Mouse (Mus musculus) kidney, embryonic 16.5 days (tissue): Measurements from ENCODE around the gene Crtc3. TPM values are rescaled to one million over a fixed set of nuclear protein-coding genes. Genes with fewer than 3 reads are reported as not detected.

Experiments used
- ATAC-seq: fragments of 200-750 bp; cut with Nextera tagmentation; 2 replicates; pipeline ENCODE4 v1.8.0; 2017; ENCODE audit warnings: moderate TSS enrichment; ENCODE audit not compliant: low FRiP score, low TSS enrichment
- H3K27ac ChIP-seq: fragments of 300-500 bp; sonication (generic); 2 replicates; pipeline ENCODE4 v1.5.1; 2014; ENCODE audit warnings: low read length
- H3K27me3 ChIP-seq: fragments of 300-500 bp; sonication (generic); 2 replicates; pipeline ENCODE4 v1.6.1; 2014; ENCODE audit warnings: low read length, control low read depth, mixed read lengths; ENCODE audit not compliant: insufficient read depth
- H3K36me3 ChIP-seq: fragments of 300-500 bp; sonication (generic); 2 replicates; pipeline ENCODE4 v1.6.1; 2014; ENCODE audit warnings: low read length, control low read depth, mixed read lengths; ENCODE audit not compliant: insufficient read depth
- H3K4me1 ChIP-seq: fragments of 300-500 bp; sonication (generic); 2 replicates; pipeline ENCODE4 v1.6.1; 2014; ENCODE audit warnings: low read length, control low read depth, mixed read lengths; ENCODE audit not compliant: insufficient read depth
- H3K4me2 ChIP-seq: fragments of 300-500 bp; sonication (generic); replicated peaks from 2 replicates; pipeline ENCODE4 v1.6.1; 2014; ENCODE audit warnings: low read depth, low read length
- H3K4me3 ChIP-seq: fragments of 300-500 bp; sonication (generic); 2 replicates; pipeline ENCODE4 v1.5.1; 2014; ENCODE audit warnings: mild to moderate bottlenecking, low read length
- H3K9ac ChIP-seq: fragments of 300-500 bp; sonication (generic); replicated peaks from 2 replicates; pipeline ENCODE4 v1.6.1; 2014; ENCODE audit warnings: low read length
- H3K9me3 ChIP-seq: fragments of 300-500 bp; sonication (generic); 2 replicates; pipeline ENCODE4 v1.6.1; 2016; ENCODE audit warnings: low read length, control low read depth
- WGBS: fragments of 180-500 bp; shearing (Covaris S2); extraction: QIAGEN DNeasy Blood & Tissue Kit; methylation state at CpG from one replicate; pipeline ENCODE4 v1.1.7; 2014; 5-methylcytosine and 5-hydroxymethylcytosine counted together
- polyA plus RNA-seq: library from polyadenylated mRNA; unstranded; fragments of >200 nt; fragmentation: Nextera tagmentation; extraction: Ambion mirVana; gene quantifications from 2 replicates; pipeline ENCODE4 v1.2.1, GENCODE M21; 2015

Crtc3 gene
- polyA plus RNA-seq, 1 experiment from 2014 or later: 18.5 TPM

DNA sequence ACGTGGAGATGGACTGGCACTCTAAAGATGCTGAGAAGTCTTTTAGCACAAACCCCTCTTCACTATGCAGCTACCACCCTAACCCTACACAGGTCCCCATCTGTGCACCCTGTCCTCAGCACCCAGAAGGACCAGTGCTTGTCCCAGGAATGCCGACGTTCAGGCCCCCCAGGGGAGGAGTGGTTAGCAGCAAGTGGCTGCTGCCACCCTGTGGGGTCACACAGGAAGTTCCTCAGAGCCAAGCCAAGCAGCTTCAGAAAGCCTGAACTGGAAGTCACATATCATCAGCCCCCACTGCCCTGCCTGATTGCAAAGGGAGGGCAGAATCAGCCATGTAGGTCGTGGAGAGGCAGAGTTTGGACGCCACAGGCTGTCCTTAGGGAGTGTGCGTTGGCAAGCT, 108.3 kb downstream of the Crtc3 start:
- Histone ChIP-seq H3K27ac (no peak overlapping the region), H3K4me1 (peaks cover 5% of the 10 kb centered on the region), H3K9me3 (no peaks in the 10 kb centered on the region), H3K27me3 (no peaks in the 10 kb centered on the region), H3K4me2 (no peak overlapping the region), H3K36me3 (no peaks in the 10 kb centered on the region), H3K4me3 (no peak overlapping the region), H3K9ac (no peak overlapping the region)
- WGBS: 19% methylated on average over 6 of the region's 6 CpGs
- no peak for ATAC-seq

DNA sequence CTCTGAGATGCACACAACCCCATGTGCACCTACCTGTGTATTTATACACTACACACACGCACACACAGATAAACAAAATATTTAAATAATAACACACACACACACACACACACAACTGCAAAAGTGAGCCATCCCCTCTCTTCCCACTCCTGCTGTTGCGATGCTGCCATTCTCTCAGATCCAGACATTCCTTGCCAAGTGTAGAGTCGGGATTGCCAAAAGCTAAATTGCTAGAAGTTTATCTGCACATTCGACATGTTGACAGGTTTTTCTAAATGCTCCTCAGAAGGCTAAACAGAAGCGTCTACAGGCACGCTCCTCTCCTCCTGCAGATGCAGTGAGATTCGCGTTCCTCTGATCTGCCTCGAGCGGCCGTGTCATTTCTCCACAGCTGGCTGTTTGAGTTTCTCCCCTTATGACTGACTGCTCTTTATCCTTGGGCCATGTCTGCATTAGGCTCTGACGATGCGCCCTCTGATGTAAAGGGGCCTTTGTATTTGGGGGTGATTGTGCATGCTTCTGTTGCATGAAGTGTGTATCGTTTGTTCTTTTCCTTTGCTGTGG, 111.2 kb downstream of the Crtc3 start:
- no peaks in the 10 kb centered on the region for H3K9me3 ChIP-seq
- H3K4me3 ChIP-seq: no peak overlapping the region
- H3K4me2 ChIP-seq: no peak overlapping the region
- no peaks in the 10 kb centered on the region for H3K36me3 ChIP-seq
- H3K27ac ChIP-seq: no peak overlapping the region
- WGBS: 76% methylated on average over 14 of the region's 14 CpGs
- no peaks in the 10 kb centered on the region for H3K27me3 ChIP-seq
- no peak for ATAC-seq
- peaks cover under 1% of the 10 kb centered on the region for H3K4me1 ChIP-seq
- H3K9ac ChIP-seq: no peak overlapping the region

DNA sequence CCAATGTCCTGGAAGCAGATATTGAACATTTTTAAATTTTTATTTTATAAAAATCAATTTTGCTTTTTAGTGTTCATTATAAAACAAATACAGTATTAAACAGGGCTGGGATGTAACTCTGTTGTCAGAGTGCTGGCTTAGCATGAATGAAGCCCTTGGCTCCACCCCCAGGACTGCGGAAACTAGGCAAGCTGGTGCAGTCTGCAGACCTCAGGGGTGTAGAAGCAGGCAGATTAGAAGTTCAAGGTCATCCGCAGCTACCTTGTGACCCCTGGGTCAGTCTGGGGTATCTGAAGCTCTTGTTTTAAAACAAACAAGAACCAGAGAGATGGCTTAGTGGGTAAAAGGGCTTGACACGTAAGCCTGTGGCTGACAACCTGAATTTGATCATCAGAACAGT, 112.1 kb downstream of the Crtc3 start:
- 71% methylated on average over 3 of the region's 3 CpGs for WGBS
- Histone ChIP-seq H3K4me1 (no peaks in the 10 kb centered on the region), H3K9me3 (no peaks in the 10 kb centered on the region)

DNA sequence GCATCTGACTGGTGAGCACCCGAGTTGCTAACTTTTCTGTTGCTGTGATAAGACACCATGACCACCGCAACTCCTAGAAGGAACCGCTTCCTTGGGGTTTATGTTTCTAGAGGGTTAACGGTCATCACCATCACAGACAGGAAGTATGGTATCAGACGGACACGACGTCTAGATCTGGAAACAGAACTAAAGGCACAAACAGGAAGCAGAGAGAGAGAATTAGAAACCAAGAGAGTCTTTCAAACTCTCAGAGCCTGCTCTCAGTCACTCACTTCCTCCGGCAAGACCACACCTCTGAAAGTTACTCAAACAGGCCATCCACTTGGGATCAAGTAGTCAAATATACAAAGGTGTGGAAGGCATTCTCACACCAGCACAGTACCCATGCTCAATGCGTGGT, 112.9 kb downstream of the Crtc3 start:
- Histone ChIP-seq H3K27me3 (no peaks in the 10 kb centered on the region), H3K9me3 (no peaks in the 10 kb centered on the region), H3K9ac (no peak overlapping the region), H3K4me1 (no peaks in the 10 kb centered on the region), H3K4me3 (no peak overlapping the region), H3K4me2 (no peak overlapping the region), H3K27ac (no peak overlapping the region), H3K36me3 (no peaks in the 10 kb centered on the region)
- 72% methylated on average over 9 of the region's 9 CpGs for WGBS
- no peak for ATAC-seq

More for the DNA sequence above, 112.1 kb downstream of the Crtc3 start:
- Histone ChIP-seq H3K27ac (no peak overlapping the region), H3K9ac (no peak overlapping the region), H3K27me3 (no peaks in the 10 kb centered on the region), H3K4me2 (no peak overlapping the region), H3K4me3 (no peak overlapping the region), H3K36me3 (no peaks in the 10 kb centered on the region)
- ATAC-seq: no peak

DNA sequence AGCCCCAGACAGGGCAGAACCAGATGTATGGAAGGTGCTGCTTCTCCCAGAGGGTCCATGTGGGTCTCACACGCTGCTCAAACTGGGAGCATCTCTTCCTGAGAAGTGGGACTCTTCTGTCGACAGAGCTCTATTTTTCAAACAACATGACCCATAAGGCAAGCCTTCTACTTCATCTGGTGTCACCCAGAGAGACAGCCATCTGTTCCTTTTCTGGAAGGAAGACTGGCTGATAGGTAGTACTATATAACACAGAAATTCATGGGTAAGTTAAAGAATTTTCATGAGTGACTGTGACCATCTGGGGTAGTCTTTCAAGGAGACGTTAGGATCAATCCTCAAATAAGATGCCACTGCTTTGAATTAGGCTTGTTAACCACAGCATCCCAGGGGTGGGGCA, 115.6 kb downstream of the Crtc3 start:
- ATAC-seq: no peak
- H3K9me3 ChIP-seq: no peaks in the 10 kb centered on the region
- 65% methylated on average over 3 of the region's 3 CpGs for WGBS

DNA sequence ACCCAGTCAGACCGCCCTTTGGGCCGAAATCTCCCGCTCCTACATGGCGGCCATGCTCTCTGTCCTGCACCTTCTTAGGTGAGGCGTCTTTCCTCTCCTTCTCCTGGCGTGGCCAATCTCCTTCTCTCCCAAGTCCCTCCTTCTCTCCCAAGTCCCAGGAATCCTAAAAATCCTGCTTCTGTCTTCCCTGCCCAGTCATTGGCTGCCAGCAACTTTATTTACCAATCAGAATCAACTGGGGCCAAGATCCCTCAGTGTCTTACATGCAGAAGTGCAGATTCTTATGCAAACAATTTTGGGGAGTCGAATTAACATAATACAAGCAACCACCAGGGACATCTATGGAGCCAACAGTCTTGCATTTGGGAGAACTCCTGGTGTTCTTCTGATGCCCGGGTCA, 120.7 kb downstream of the Crtc3 start:
- H3K36me3 ChIP-seq: no peaks in the 10 kb centered on the region
- WGBS: 86% methylated on average over 8 of the region's 8 CpGs

More for the DNA sequence above, 115.6 kb downstream of the Crtc3 start:
- H3K36me3 ChIP-seq: no peaks in the 10 kb centered on the region
- no peak overlapping the region for H3K27ac ChIP-seq
- no peaks in the 10 kb centered on the region for H3K4me1 ChIP-seq
- no peaks in the 10 kb centered on the region for H3K27me3 ChIP-seq
- H3K4me2 ChIP-seq: no peak overlapping the region
- H3K9ac ChIP-seq: no peak overlapping the region
- no peak overlapping the region for H3K4me3 ChIP-seq

DNA sequence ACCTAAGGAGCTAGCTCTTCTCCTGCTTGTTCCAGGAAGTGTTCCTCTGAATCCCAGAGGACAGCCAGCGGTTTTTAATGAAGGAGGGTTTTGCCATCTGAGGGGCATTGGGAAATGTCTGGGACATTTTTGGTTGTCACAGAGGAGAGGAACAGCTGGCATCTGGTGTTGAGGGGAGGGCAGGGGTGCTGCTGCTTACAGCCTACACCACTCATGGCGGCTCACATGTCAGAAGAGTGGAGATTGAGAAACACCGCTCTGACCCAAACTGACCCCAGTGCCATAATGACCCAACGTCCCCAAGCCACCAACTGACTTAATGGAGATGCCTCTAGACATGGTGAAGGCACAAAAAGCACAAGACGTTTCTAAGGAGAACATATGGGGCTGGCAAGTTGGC, 126.7 kb downstream of the Crtc3 start:
- 62% methylated on average over 5 of the region's 5 CpGs for WGBS
- no peaks in the 10 kb centered on the region for H3K36me3 ChIP-seq
- H3K27me3 ChIP-seq: no peaks in the 10 kb centered on the region
- no peak overlapping the region for H3K27ac ChIP-seq
- H3K4me3 ChIP-seq: no peak overlapping the region
- no peaks in the 10 kb centered on the region for H3K9me3 ChIP-seq
- no peak overlapping the region for H3K9ac ChIP-seq
- ATAC-seq: no peak
- no peak overlapping the region for H3K4me2 ChIP-seq
- no peaks in the 10 kb centered on the region for H3K4me1 ChIP-seq

More for the DNA sequence above, 120.7 kb downstream of the Crtc3 start:
- no peaks in the 10 kb centered on the region for H3K27me3 ChIP-seq
- H3K9me3 ChIP-seq: no peaks in the 10 kb centered on the region
- H3K4me1 ChIP-seq: no peaks in the 10 kb centered on the region
- ATAC-seq: no peak
- no peak overlapping the region for H3K4me2 ChIP-seq
- no peak overlapping the region for H3K4me3 ChIP-seq
- no peak overlapping the region for H3K27ac ChIP-seq
- no peak overlapping the region for H3K9ac ChIP-seq

DNA sequence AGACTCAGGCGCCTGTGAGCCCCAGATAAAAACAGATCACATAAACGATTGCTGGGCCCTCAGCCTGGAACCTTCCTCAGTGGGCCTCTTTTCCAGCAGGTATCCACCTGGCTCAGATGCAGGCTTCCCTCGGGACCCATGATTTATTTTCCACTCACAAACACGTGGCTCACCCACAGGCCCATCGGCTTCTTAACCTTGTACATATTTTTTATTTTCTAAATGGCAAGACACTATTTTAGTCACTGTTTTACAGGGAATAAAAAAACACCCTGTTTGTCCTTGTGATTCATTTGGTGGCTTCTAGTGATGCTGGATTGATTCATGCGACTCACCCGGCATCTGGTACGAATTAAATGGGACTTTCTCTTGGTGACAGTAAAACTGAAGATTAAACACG, 127.4 kb downstream of the Crtc3 start:
- Histone ChIP-seq H3K4me2 (no peak overlapping the region), H3K36me3 (no peaks in the 10 kb centered on the region), H3K27ac (no peak overlapping the region), H3K9me3 (no peaks in the 10 kb centered on the region), H3K4me1 (no peaks in the 10 kb centered on the region), H3K9ac (no peak overlapping the region), H3K27me3 (no peaks in the 10 kb centered on the region), H3K4me3 (no peak overlapping the region)
- WGBS: 56% methylated on average over 9 of the region's 9 CpGs
- no peak for ATAC-seq

DNA sequence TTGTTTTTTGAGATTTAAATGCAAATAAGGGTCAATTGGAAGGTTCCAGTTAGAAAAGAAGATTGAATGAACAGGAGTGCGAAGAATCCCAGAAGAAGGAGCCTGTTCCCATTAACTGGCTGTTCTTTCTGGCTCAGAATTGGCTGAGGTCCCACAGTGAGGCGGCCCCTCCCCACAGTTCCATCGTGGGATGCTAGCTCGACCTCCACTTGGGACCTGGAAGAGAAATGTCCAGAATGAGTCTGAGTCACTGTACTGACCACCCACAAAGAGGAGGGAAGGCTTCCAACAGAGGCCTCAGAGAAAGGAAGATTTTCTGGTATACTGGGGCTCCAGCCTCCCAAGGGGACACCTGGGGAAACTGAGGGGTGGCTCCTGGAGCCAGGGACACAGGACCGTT, 130.1 kb downstream of the Crtc3 start:
- Histone ChIP-seq H3K36me3 (no peaks in the 10 kb centered on the region), H3K27ac (no peak overlapping the region), H3K4me2 (no peak overlapping the region)

DNA sequence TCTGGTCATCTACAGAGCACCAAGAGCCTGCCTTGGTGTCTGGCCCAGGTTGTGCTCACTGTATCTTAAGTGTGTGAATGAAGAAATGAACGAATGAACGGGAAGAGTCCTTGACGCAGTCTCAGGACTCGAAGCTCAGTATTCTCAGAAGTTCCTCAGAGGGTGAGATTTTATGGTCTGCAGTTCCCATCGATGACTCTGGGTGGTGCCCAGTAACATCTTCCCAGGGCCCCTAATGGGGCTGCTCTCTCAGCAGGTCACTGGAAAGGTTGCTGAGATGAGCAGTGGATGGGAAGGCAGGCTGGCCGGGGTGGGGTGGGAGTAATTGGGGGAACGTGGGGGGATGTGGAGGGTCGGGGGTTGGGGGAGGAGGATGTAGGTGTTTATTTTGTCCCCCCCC, 130.6 kb downstream of the Crtc3 start:
- Histone ChIP-seq H3K4me3 (no peak overlapping the region), H3K27me3 (no peaks in the 10 kb centered on the region)
- 48% methylated on average over 8 of the region's 8 CpGs for WGBS

More for the DNA sequence above, 130.1 kb downstream of the Crtc3 start:
- H3K4me1 ChIP-seq: peaks cover 6% of the 10 kb centered on the region
- ATAC-seq: no peak
- H3K4me3 ChIP-seq: no peak overlapping the region
- 50% methylated on average over 5 of the region's 5 CpGs for WGBS
- H3K9me3 ChIP-seq: no peaks in the 10 kb centered on the region
- H3K9ac ChIP-seq: no peak overlapping the region
- H3K27me3 ChIP-seq: no peaks in the 10 kb centered on the region

More for the DNA sequence above, 130.6 kb downstream of the Crtc3 start:
- no peak for ATAC-seq
- H3K27ac ChIP-seq: no peak overlapping the region
- no peak overlapping the region for H3K9ac ChIP-seq
- no peak overlapping the region for H3K4me2 ChIP-seq
- peaks cover 6% of the 10 kb centered on the region for H3K4me1 ChIP-seq
- H3K36me3 ChIP-seq: no peaks in the 10 kb centered on the region
- H3K9me3 ChIP-seq: no peaks in the 10 kb centered on the region
